Mouse (Mus musculus) layer of hippocampus, postnatal 25 days (tissue): ENCODE data around the gene Olfr857. TPM values are rescaled to one million over a fixed set of nuclear protein-coding genes. Genes with fewer than 3 reads are reported as not detected.
"Not testable (repeated sequence)": the region's sequence is repeated elsewhere in the genome, so short reads cannot be mapped to it uniquely, and the experiment has no call there.

ENCODE experiments used
- DNase-seq, 2 experiments: peaks; one replicate each; pipeline ENCODE4 v3.0.0; 2022; ENCODE audit warnings: mixed read lengths in 2 of 2, low spot score in 1 of 2; ENCODE audit errors: extremely low spot score in 1 of 2
- total RNA-seq, 2 experiments: library from RNA; stranded (reverse); gene quantifications; 2 replicates each; pipeline ENCODE4 v1.2.3; 2021

Olfr857 gene
- total RNA-seq: not detected

DNA sequence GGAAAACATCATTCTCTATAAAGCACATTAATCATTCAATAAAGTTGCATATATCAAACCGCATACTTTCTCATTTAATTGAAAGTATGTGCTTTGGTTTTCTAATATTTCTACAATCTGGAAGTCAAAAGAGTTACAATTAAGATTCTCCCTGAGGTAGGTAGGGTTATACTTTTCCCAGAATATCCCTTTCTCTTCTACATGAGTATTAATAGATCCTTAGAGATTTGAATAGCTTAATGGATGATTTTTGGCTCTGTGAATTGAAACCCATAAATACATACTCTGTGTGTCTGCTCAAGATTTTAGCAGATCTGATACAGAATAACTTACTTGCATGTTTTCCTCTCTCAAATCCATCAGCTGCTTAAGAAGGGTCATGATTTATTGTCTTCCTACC, at the start of gene Olfr857:
Gene Olfr857 (plus strand): TSS at position 301 of the 400 bp plus-strand sequence.
- DNase-seq: no peak

- DNase-seq: no peak
These were observed 19.0 kb upstream of the Olfr857 start for GRCm38 (mm10) chr9:19690281-19690680.

DNA sequence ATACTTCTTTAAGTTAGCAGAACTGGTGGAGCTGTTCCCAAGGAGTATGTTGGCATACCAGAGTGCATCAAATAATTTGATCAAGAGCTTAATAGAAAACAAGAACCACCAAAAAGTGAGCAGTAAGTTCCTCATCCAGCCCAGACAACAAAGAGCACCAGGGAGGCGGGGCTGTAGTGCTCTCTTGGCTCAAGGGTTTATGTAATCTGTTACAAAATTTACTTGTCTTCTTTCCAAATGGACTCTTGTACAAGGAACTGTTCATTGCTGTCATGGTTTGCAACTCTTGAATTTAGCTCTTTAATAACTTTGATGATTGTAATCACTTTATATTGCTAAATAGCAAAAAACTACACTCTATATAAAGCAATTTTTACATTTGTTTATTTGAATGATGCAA, 17.8 kb upstream of the Olfr857 start:
- no peak for DNase-seq

- no peak for DNase-seq
These were observed 16.8 kb upstream of the Olfr857 start for GRCm38 (mm10) chr9:19692430-19692829.

DNA sequence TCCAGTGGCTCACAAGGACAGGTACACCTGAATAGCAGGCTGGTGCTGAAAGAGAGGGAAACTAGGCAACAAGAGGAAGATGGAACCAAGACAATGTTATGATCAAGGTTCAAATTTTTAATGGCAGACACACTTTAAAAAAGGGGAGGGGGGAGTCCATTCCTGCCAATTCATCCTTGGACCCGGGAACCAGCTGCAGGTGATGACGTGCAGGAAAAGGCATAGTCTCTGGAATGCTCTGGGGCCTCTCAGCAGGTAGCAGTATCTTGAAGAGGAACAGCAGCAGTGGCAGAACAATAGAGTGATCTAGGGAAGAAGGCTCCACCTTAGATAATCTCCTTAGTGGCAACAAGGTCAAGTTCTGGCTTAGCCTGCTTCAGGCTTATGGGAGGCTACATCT, 14.9 kb upstream of the Olfr857 start:
- not testable (repeated sequence) for DNase-seq

- not testable (repeated sequence) for DNase-seq
These were observed 14.3 kb upstream of the Olfr857 start for GRCm38 (mm10) chr9:19694898-19695379.

GRCm38 (mm10) chr9:19704546-19704945, 4.7 kb upstream of the Olfr857 start:
- not testable (repeated sequence) for DNase-seq

Other genes with a start within 250 kb of the Olfr857 start
- not detected for gene Olfr850, start 231.2 kb upstream of the Olfr857 start, total RNA-seq
- gene Olfr851, start 216.1 kb upstream of the Olfr857 start, total RNA-seq: not detected
- gene Olfr853, start 168.4 kb upstream of the Olfr857 start, total RNA-seq: not detected
- not detected for gene Olfr854, start 142.1 kb upstream of the Olfr857 start, total RNA-seq
- gene Olfr855, start 126.8 kb upstream of the Olfr857 start, total RNA-seq: not detected
- gene Zfp317, start 87.3 kb upstream of the Olfr857 start, total RNA-seq: 10 to 100 TPM; 20.7 to 21.7 TPM
- gene Olfr58, start 70.8 kb downstream of the Olfr857 start, total RNA-seq: not detected
- gene Olfr859, start 95.5 kb downstream of the Olfr857 start, total RNA-seq: not detected
- not detected for gene Olfr860, start 140.3 kb downstream of the Olfr857 start, total RNA-seq
- not detected for gene Olfr862, start 178.6 kb downstream of the Olfr857 start, total RNA-seq
- gene Olfr77, start 207.4 kb downstream of the Olfr857 start, total RNA-seq: not detected